ENCODE assay signal across 8 mouse cellular contexts in genomic region chr6:34176111-34176863, GRCm38 (mm10). TPM values are rescaled to one million over a fixed set of nuclear protein-coding genes. Genes with fewer than 3 reads are reported as not detected.
A peak's percentile ranks its signal among the peaks of the same experiment; 100 is the strongest.
DNase-seq lines count a peak whose midpoint lies in the region; ATAC-seq and TF ChIP-seq lines count a peak whose summit lies in the region.

No protein-coding gene starts in this region.

- no peak for DNase-seq in heart, postnatal 4 days
- no peak for DNase-seq in right cerebral cortex, postnatal 14 days
- DNase-seq in cerebellum, postnatal 25 days, result no peak

- peak overlapping the region; percentile 90 for H3K9ac ChIP-seq in heart, embryonic 14.5 days (ENCODE audit: low read length)
- peak overlapping the region; percentile 80 for H3K9ac ChIP-seq in limb, embryonic 13.5 days
- peak overlapping the region; percentile 76 for H3K9ac ChIP-seq in neural tube, embryonic 12.5 days

- WGBS in heart, embryonic 14.5 days, result 2% methylated on average over 29 of the region's 29 CpGs
- WGBS in limb, embryonic 13.5 days, result 2% methylated on average over 29 of the region's 29 CpGs
- WGBS in neural tube, embryonic 12.5 days, result 4% methylated on average over 29 of the region's 29 CpGs

- no peaks in the 10 kb centered on the region for H3K27me3 ChIP-seq in heart, embryonic 14.5 days (ENCODE audit: control insufficient read depth, insufficient read depth, low read length)
- H3K27me3 ChIP-seq in E14TG2a.4 (ENCODE audit: insufficient read depth, low read length), result no peaks in the 10 kb centered on the region
- H3K27me3 ChIP-seq in erythroblast, embryonic 14.5 days (ENCODE audit: control insufficient read depth), result no peaks in the 10 kb centered on the region
- no peaks in the 10 kb centered on the region for H3K27me3 ChIP-seq in limb, embryonic 13.5 days
- H3K27me3 ChIP-seq in neural tube, embryonic 12.5 days (replicated peaks), result no peaks in the 10 kb centered on the region

- H3K9me3 ChIP-seq in heart, embryonic 14.5 days (ENCODE audit: control insufficient read depth, low read length), result no peaks in the 10 kb centered on the region
- H3K9me3 ChIP-seq in E14TG2a.4 (ENCODE audit: low read length), result peaks cover 13% of the 10 kb centered on the region
- H3K9me3 ChIP-seq in erythroblast, embryonic 14.5 days (ENCODE audit: control insufficient read depth, low read length), result no peaks in the 10 kb centered on the region
- no peaks in the 10 kb centered on the region for H3K9me3 ChIP-seq in limb, embryonic 13.5 days
- no peaks in the 10 kb centered on the region for H3K9me3 ChIP-seq in neural tube, embryonic 12.5 days

- H3K4me3 ChIP-seq in heart, embryonic 14.5 days (ENCODE audit: control insufficient read depth in 1 of 2, insufficient read depth in 1 of 2, low read depth in 1 of 2, low read length in 2 of 2), result peak overlapping the region; percentile 75 to 80
- peak overlapping the region; percentile 95 for H3K4me3 ChIP-seq in E14TG2a.4 (replicated peaks; ENCODE audit: low read length)
- H3K4me3 ChIP-seq in erythroblast, embryonic 14.5 days (replicated peaks), result peak overlapping the region; percentile 84
- H3K4me3 ChIP-seq in limb, embryonic 13.5 days, result peak overlapping the region; percentile 78
- H3K4me3 ChIP-seq in neural tube, embryonic 12.5 days, result peak overlapping the region; percentile 69

- no peak for TF ChIP-seq CTCF in E14TG2a.4 (conservative IDR thresholded peaks at IDR 0.05; ENCODE audit: low read length)

- peak; percentile 74 for ATAC-seq in heart, embryonic 14.5 days (ENCODE audit: insufficient number of reproducible peaks, insufficient read depth, low FRiP score, low read depth)
- peak; percentile 85 for ATAC-seq in limb, embryonic 13.5 days (ENCODE audit: low FRiP score, low read depth)
- ATAC-seq in neural tube, embryonic 12.5 days (ENCODE audit: low FRiP score, low read depth), result peak; percentile 84

- H3K4me1 ChIP-seq in heart, embryonic 14.5 days (ENCODE audit: control insufficient read depth in 2 of 2, insufficient read depth in 2 of 2, low read length in 2 of 2), result peaks cover 8 to 21% of the 10 kb centered on the region in 2 experiments
- peaks cover 61% of the 10 kb centered on the region for H3K4me1 ChIP-seq in E14TG2a.4 (replicated peaks; ENCODE audit: low read depth, low read length)
- H3K4me1 ChIP-seq in erythroblast, embryonic 14.5 days (ENCODE audit: control insufficient read depth), result peaks cover 24% of the 10 kb centered on the region
- H3K4me1 ChIP-seq in limb, embryonic 13.5 days, result peaks cover 10% of the 10 kb centered on the region
- peaks cover 8% of the 10 kb centered on the region for H3K4me1 ChIP-seq in neural tube, embryonic 12.5 days

- H3K27ac ChIP-seq in heart, embryonic 14.5 days (replicated peaks in 1 of 2; ENCODE audit: control insufficient read depth in 1 of 2, insufficient read depth in 1 of 2, low read depth in 2 of 2, low read length in 2 of 2), result peak overlapping the region; percentile 72 to 79
- H3K27ac ChIP-seq in limb, embryonic 13.5 days, result peak overlapping the region; percentile 48; the same call in 1 of the 2 replicates
- no peak overlapping the region for H3K27ac ChIP-seq in neural tube, embryonic 12.5 days

- peak overlapping the region; percentile 80 for H3K4me2 ChIP-seq in heart, embryonic 14.5 days (ENCODE audit: low read length)
- peak overlapping the region; percentile 79 for H3K4me2 ChIP-seq in limb, embryonic 13.5 days (replicated peaks)
- peak overlapping the region; percentile 72 for H3K4me2 ChIP-seq in neural tube, embryonic 12.5 days (replicated peaks)

- H3K36me3 ChIP-seq in heart, embryonic 14.5 days (ENCODE audit: control insufficient read depth, insufficient read depth, low read length), result peaks cover 3% of the 10 kb centered on the region; the same call in 1 of the 2 replicates
- 0 out of 2 replicates have a peak, but pooled peaks cover 7% of the 10 kb centered on the region for H3K36me3 ChIP-seq in E14TG2a.4 (ENCODE audit: insufficient read depth, low read length)
- H3K36me3 ChIP-seq in erythroblast, embryonic 14.5 days (ENCODE audit: control insufficient read depth), result peaks cover 13% of the 10 kb centered on the region
- H3K36me3 ChIP-seq in limb, embryonic 13.5 days, result peaks cover 4% of the 10 kb centered on the region; the same call in 1 of the 2 replicates
- no peaks in the 10 kb centered on the region for H3K36me3 ChIP-seq in neural tube, embryonic 12.5 days

RNA-seq across cellular contexts. Expression of gene Slc35b4, which starts 0.6 kb away (rescaled TPM):
- 36.9 and 39.9 TPM in 2 replicates for polyA plus RNA-seq in heart, embryonic 14.5 days (2014; fragmentation: Nextera tagmentation; extraction: Ambion mirVana)
- total RNA-seq in heart, postnatal 4 days (2021), result 10 to 100 TPM; 15.2 to 16.3 TPM
- polyA plus RNA-seq in erythroblast, embryonic 14.5 days (2012), result 0.08 and 0.10 TPM in 2 replicates
- 45.7 and 50.8 TPM in 2 replicates for polyA plus RNA-seq in limb, embryonic 13.5 days (2015; fragmentation: Nextera tagmentation; extraction: Ambion mirVana)
- polyA plus RNA-seq in neural tube, embryonic 12.5 days (2016; fragmentation: Nextera tagmentation; extraction: Ambion mirVana), result 37.8 and 39.9 TPM in 2 replicates

Comparison
In these comparisons a context has a peak if more than half of its experiments do, and no peak if none do; other contexts are left out.
1. RNA of gene Slc35b4, which starts 0.6 kb away (polyA plus RNA-seq): 45.7 to 50.8 TPM in limb, embryonic 13.5 days, 36.9 to 39.9 TPM in heart, embryonic 14.5 days and 37.8 to 39.9 TPM in neural tube, embryonic 12.5 days; 0.08 to 0.10 TPM in erythroblast, embryonic 14.5 days; every median in the first group is over 10 times any median in the second.
2. Peak in every context shown above with its lines, with median percentiles within 50 percentile points of each other: ATAC-seq, H3K4me2 ChIP-seq, H3K4me3 ChIP-seq and H3K9ac ChIP-seq.